Mouse (Mus musculus) forebrain, embryonic 10.5 days (tissue): ENCODE results near the gene Traf3. TPM values are rescaled to one million over a fixed set of nuclear protein-coding genes. Genes with fewer than 3 reads are reported as not detected.
A peak's percentile ranks its signal among the peaks of the same experiment; 100 is the strongest.

ENCODE experiments used
- DNase-seq: peaks from one replicate; pipeline ENCODE4 v3.0.0-alpha.2; 2017; ENCODE audit warnings: low spot score; ENCODE audit errors: extremely low spot score
- H3K27ac ChIP-seq: fragments of 300-500 bp; sonication (generic); 2 replicates; pipeline ENCODE4 v1.5.1; 2016; ENCODE audit warnings: mild to moderate bottlenecking
- H3K27me3 ChIP-seq: fragments of 300-500 bp; sonication (generic); 2 replicates; pipeline ENCODE4 v1.6.1; 2016; ENCODE audit warnings: mild to moderate bottlenecking; ENCODE audit not compliant: poor library complexity, severe bottlenecking
- H3K36me3 ChIP-seq: fragments of 300-500 bp; sonication (generic); replicated peaks from 2 replicates; pipeline ENCODE4 v1.6.1; 2016; ENCODE audit warnings: mild to moderate bottlenecking, moderate library complexity
- H3K4me1 ChIP-seq: fragments of 300-500 bp; sonication (generic); 2 replicates; pipeline ENCODE4 v1.6.1; 2016
- H3K4me3 ChIP-seq: fragments of 300-500 bp; sonication (generic); 2 replicates; pipeline ENCODE4 v1.5.1; 2016; ENCODE audit warnings: mild to moderate bottlenecking, moderate library complexity
- H3K9me3 ChIP-seq: fragments of 300-500 bp; sonication (generic); 2 replicates; pipeline ENCODE4 v1.6.1; 2016; ENCODE audit warnings: mild to moderate bottlenecking, moderate library complexity
- WGBS: fragments of 180-500 bp; shearing (Covaris S2); methylation state at CpG from one replicate; pipeline ENCODE4 v1.1.7; 2016; 5-methylcytosine and 5-hydroxymethylcytosine counted together
- polyA plus RNA-seq: library from polyadenylated mRNA; unstranded; fragments of >200 nt; fragmentation: Nextera tagmentation; extraction: Ambion mirVana; gene quantifications from 2 replicates; pipeline ENCODE4 v1.2.1, GENCODE M21; 2016

Traf3 gene
- polyA plus RNA-seq, 1 experiment from 2014 or later: 16.9 TPM

DNA sequence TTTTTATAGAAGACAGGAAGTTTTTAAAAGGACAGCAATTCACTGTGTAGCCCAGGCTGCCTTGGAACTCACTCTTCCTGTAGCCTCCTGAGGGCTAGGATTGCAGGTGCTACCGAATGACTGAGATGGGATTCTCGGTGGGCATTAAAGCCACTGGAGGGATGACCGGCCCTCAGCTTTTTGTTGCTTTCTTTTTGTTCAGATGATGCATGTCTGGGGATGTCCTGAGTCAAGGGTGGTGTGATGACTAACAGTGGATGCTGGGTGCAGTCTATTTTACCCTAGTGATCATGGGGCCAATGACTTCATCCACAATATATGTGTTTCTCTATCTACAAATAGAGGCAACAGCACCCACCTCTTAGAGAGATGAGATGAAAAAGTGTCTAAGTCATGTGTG, 20.8 kb downstream of the Traf3 start:
- no peak for DNase-seq
- Histone ChIP-seq H3K36me3 (peaks cover 8% of the 10 kb centered on the region; the same call in 1 of the 2 replicates), H3K27me3 (no peaks in the 10 kb centered on the region), H3K4me1 (no peaks in the 10 kb centered on the region), H3K27ac (no peak overlapping the region), H3K4me3 (no peak overlapping the region), H3K9me3 (no peaks in the 10 kb centered on the region)
- WGBS: 91% methylated on average over 3 of the region's 3 CpGs

- H3K27ac ChIP-seq: no peak overlapping the region
- WGBS: 95% methylated on average over 4 of the region's 4 CpGs
- no peaks in the 10 kb centered on the region for H3K27me3 ChIP-seq
- peaks cover 4% of the 10 kb centered on the region for H3K4me1 ChIP-seq
- no peak overlapping the region for H3K4me3 ChIP-seq
- no peaks in the 10 kb centered on the region for H3K9me3 ChIP-seq
- H3K36me3 ChIP-seq: peaks cover 8% of the 10 kb centered on the region; the same call in 1 of the 2 replicates
- no peak for DNase-seq
Observed at GRCm38 (mm10) chr12:111188295-111188694, 22.1 kb downstream of the Traf3 start.

DNA sequence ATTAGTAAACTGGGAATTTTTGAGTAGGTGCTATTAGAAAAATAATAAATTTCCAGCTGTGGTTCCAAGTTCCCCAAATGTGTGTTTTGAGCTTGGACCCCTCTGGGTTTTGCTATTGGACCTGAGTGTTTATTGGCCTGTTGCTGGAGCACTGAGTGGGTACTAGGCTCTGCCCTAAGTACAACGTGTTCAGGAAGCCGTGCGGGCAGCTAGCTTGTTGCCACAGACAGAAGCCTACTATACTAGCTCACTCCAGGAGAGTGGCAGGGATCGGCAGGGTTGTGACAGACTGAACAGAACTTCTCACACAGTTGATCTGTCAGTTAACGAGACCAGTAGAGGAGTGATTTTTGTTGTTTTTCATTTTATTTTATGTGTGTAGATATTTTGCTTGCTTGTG, 24.2 kb downstream of the Traf3 start:
- no peaks in the 10 kb centered on the region for H3K27me3 ChIP-seq
- no peak overlapping the region for H3K27ac ChIP-seq
- WGBS: 89% methylated on average over 5 of the region's 5 CpGs
- no peak overlapping the region for H3K4me3 ChIP-seq
- no peak for DNase-seq
- peaks cover 8% of the 10 kb centered on the region; the same call in 1 of the 2 replicates for H3K36me3 ChIP-seq
- no peaks in the 10 kb centered on the region for H3K9me3 ChIP-seq
- H3K4me1 ChIP-seq: peaks cover 12% of the 10 kb centered on the region

- Histone ChIP-seq H3K4me3 (no peak overlapping the region), H3K4me1 (peaks cover 12% of the 10 kb centered on the region), H3K9me3 (no peaks in the 10 kb centered on the region), H3K27ac (no peak overlapping the region), H3K36me3 (peaks cover 8% of the 10 kb centered on the region; the same call in 1 of the 2 replicates), H3K27me3 (no peaks in the 10 kb centered on the region)
- no peak for DNase-seq
- WGBS: 66% methylated on average over 2 of the region's 2 CpGs
Observed at GRCm38 (mm10) chr12:111190891-111191290, 24.7 kb downstream of the Traf3 start.

DNA sequence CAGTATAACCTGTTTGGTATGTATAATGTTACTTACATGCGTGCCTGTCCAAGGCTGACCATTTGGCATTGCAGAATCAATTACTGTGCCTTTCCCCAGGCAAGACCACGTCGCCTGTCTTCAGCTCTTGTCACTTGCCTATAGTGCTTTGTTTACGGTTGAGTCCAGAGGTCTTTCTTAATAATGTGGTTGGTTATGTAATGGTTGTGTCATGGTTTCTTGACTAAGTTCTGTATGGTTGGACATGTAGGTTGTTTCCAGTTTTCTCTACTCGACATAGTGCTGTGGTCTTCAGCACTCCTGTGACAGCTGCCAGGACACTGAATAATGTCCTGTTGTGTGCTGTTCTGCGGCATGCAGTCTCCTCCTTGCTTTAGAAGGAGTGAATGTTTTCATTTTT, 26.6 kb downstream of the Traf3 start:
- Histone ChIP-seq H3K4me1 (peaks cover 12% of the 10 kb centered on the region), H3K4me3 (no peak overlapping the region), H3K9me3 (no peaks in the 10 kb centered on the region), H3K27me3 (no peaks in the 10 kb centered on the region), H3K36me3 (peaks cover 8% of the 10 kb centered on the region), H3K27ac (no peak overlapping the region)
- WGBS: 86% methylated on average over 6 of the region's 6 CpGs
- no peak for DNase-seq

GRCm38 (mm10) chr12:111193331-111193730, 27.2 kb downstream of the Traf3 start:
- 82% methylated on average over 9 of the region's 9 CpGs for WGBS
- Histone ChIP-seq H3K4me3 (no peak overlapping the region), H3K27me3 (no peaks in the 10 kb centered on the region), H3K27ac (peak overlapping the region; percentile 53), H3K9me3 (no peaks in the 10 kb centered on the region), H3K4me1 (peaks cover 12% of the 10 kb centered on the region), H3K36me3 (peaks cover 8% of the 10 kb centered on the region)
- no peak for DNase-seq

DNA sequence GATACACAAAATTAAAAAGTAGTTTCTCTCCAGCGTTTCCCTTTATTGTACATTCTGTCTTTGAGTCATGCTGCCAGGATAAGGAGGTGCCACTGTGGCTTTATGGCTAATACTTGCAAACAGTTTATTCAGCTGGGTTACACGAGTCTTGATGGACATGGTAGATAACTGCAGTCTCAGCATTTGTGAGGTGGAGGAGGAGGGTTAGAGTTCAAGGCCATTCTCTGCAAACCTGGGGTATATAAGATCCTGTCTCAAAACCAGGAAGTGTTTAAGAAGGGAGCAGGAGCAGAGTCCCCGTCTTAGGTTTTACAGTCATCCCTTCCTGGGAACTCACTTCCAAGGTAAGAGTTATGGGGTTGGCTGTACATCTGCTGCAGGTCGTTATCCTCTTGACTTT, 30.4 kb downstream of the Traf3 start:
- WGBS: 88% methylated on average over 4 of the region's 4 CpGs
- peaks cover 12% of the 10 kb centered on the region for H3K4me1 ChIP-seq

GRCm38 (mm10) chr12:111203076-111203475, 36.9 kb downstream of the Traf3 start:
- Histone ChIP-seq H3K27me3 (no peaks in the 10 kb centered on the region), H3K4me1 (peaks cover 6% of the 10 kb centered on the region; the same call in 1 of the 2 replicates), H3K9me3 (no peaks in the 10 kb centered on the region), H3K4me3 (no peak overlapping the region), H3K27ac (no peak overlapping the region), H3K36me3 (peaks cover 7% of the 10 kb centered on the region)
- no peak for DNase-seq
- 79% methylated on average over 10 of the region's 10 CpGs for WGBS

More for the DNA sequence above, 30.4 kb downstream of the Traf3 start:
- DNase-seq: no peak
- no peak overlapping the region for H3K27ac ChIP-seq
- no peaks in the 10 kb centered on the region for H3K9me3 ChIP-seq
- no peaks in the 10 kb centered on the region for H3K27me3 ChIP-seq
- H3K36me3 ChIP-seq: peaks cover 7% of the 10 kb centered on the region
- no peak overlapping the region for H3K4me3 ChIP-seq

DNA sequence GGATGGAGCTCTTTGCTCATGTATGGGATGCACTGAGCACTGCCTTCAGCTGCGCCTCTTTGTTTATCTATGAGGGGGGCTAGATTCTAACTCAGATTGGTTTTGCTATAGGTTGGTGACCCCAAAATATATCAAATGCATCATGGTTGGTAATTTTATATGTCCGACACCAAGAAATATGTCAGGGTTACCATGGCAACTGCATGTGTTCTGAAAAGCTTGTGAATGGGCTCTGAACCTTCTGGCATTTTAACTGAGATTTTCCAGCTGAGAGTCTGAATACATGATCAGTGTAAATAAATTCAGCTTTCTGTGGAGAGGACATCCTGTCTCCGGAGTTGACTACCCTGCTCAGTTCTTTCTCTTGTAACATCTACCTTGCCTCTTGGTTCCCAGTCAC, 37.8 kb downstream of the Traf3 start:
- H3K4me1 ChIP-seq: peaks cover 6% of the 10 kb centered on the region; the same call in 1 of the 2 replicates
- H3K4me3 ChIP-seq: no peak overlapping the region
- H3K36me3 ChIP-seq: peaks cover 7% of the 10 kb centered on the region
- no peak for DNase-seq
- H3K27me3 ChIP-seq: no peaks in the 10 kb centered on the region
- no peak overlapping the region for H3K27ac ChIP-seq
- WGBS: 94% methylated on average over 3 of the region's 3 CpGs
- H3K9me3 ChIP-seq: no peaks in the 10 kb centered on the region

- Histone ChIP-seq H3K9me3 (no peaks in the 10 kb centered on the region), H3K4me3 (no peak overlapping the region), H3K27ac (no peak overlapping the region), H3K36me3 (no peaks in the 10 kb centered on the region), H3K27me3 (no peaks in the 10 kb centered on the region), H3K4me1 (peaks cover 6% of the 10 kb centered on the region; the same call in 1 of the 2 replicates)
- WGBS: 85% methylated on average over 3 of the region's 3 CpGs
- no peak for DNase-seq
Observed at GRCm38 (mm10) chr12:111207641-111208040, 41.5 kb downstream of the Traf3 start.

- no peak overlapping the region for H3K27ac ChIP-seq
- WGBS: 83% methylated on average over 5 of the region's 5 CpGs
Observed at GRCm38 (mm10) chr12:111211729-111212128, 45.6 kb downstream of the Traf3 start.

GRCm38 (mm10) chr12:111218867-111219266, 52.7 kb downstream of the Traf3 start:
- Histone ChIP-seq H3K27ac (no peak overlapping the region), H3K4me1 (no peaks in the 10 kb centered on the region), H3K9me3 (peaks cover 17% of the 10 kb centered on the region; the same call in 1 of the 2 replicates), H3K27me3 (no peaks in the 10 kb centered on the region), H3K36me3 (peaks cover 48% of the 10 kb centered on the region), H3K4me3 (no peak overlapping the region)
- WGBS: 92% methylated on average over 6 of the region's 6 CpGs
- DNase-seq: no peak

More at GRCm38 (mm10) chr12:111211729-111212128, 45.6 kb downstream of the Traf3 start:
- Histone ChIP-seq H3K9me3 (no peaks in the 10 kb centered on the region), H3K4me3 (no peak overlapping the region), H3K27me3 (no peaks in the 10 kb centered on the region), H3K36me3 (0 out of 2 replicates have a peak, but pooled peaks cover 4% of the 10 kb centered on the region), H3K4me1 (no peaks in the 10 kb centered on the region)
- DNase-seq: no peak

DNA sequence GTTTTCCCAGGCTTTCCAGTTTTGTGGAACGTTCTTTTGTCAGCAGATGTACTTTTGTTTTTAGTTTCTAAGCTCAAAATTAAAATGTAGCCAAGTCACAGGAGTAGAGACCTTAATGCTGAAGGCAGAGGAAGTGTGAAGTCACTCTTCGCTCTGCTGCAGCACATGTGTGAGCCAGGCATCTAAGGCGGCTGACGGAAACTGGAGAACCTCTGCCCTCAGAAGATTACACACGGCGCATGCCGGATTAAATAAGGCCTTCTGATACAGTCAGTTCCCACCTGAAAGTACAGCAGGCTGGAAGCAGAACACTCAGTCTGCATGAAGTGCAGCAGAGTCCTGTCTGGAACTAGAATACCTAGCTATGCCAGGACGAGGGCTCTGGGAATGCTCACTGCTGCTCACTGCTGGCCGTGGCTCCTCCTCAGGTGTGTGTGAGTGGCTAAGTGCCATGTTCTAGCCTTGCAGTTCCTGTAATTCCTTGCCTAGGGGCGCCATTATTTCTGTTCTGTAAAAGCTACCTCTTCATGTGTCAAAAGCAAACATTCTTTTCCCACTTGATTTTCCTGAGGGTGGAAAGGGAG, 59.1 kb downstream of the Traf3 start:
- Histone ChIP-seq H3K27ac (no peak overlapping the region), H3K36me3 (peaks cover 50% of the 10 kb centered on the region), H3K4me1 (no peaks in the 10 kb centered on the region), H3K9me3 (peaks cover 17% of the 10 kb centered on the region; the same call in 1 of the 2 replicates), H3K27me3 (no peaks in the 10 kb centered on the region), H3K4me3 (no peak overlapping the region)
- DNase-seq: no peak
- WGBS: 84% methylated on average over 10 of the region's 10 CpGs
